Mouse (Mus musculus) C2C12 (cell line): Measurements from ENCODE around the gene Ppie.

Source experiments
- CEBPB ChIP-seq: IDR thresholded peaks from one replicate; pipeline ENCODE4 v1.6.1; 2011; ENCODE audit warnings: low read depth, mild to moderate bottlenecking, control low read depth, moderate library complexity
- CTCF ChIP-seq: IDR thresholded peaks from one replicate; pipeline ENCODE4 v1.5.1; 2011; ENCODE audit not compliant: control insufficient read depth, insufficient read depth, insufficient read length
- FOSL1 ChIP-seq: IDR thresholded peaks from one replicate; pipeline ENCODE4 v1.8.0; 2011; ENCODE audit warnings: mild to moderate bottlenecking, low read length; ENCODE audit not compliant: poor library complexity, insufficient read depth, severe bottlenecking
- MAX ChIP-seq: IDR thresholded peaks from one replicate; pipeline ENCODE4 v1.6.1; 2011; ENCODE audit warnings: mild to moderate bottlenecking, control low read depth
- MYOD1 ChIP-seq: IDR thresholded peaks from one replicate; pipeline ENCODE4 v1.6.1; 2011; ENCODE audit warnings: low read depth; ENCODE audit not compliant: control insufficient read depth, insufficient read length
- MYOG ChIP-seq: IDR thresholded peaks from one replicate; pipeline ENCODE4 v1.6.1; 2011; ENCODE audit not compliant: control insufficient read depth, insufficient read length; ENCODE audit errors: extremely low read depth
- USF1 ChIP-seq: IDR thresholded peaks from one replicate; pipeline ENCODE4 v1.6.1; 2011; ENCODE audit warnings: low read depth, mild to moderate bottlenecking, control low read depth, moderate library complexity

DNA sequence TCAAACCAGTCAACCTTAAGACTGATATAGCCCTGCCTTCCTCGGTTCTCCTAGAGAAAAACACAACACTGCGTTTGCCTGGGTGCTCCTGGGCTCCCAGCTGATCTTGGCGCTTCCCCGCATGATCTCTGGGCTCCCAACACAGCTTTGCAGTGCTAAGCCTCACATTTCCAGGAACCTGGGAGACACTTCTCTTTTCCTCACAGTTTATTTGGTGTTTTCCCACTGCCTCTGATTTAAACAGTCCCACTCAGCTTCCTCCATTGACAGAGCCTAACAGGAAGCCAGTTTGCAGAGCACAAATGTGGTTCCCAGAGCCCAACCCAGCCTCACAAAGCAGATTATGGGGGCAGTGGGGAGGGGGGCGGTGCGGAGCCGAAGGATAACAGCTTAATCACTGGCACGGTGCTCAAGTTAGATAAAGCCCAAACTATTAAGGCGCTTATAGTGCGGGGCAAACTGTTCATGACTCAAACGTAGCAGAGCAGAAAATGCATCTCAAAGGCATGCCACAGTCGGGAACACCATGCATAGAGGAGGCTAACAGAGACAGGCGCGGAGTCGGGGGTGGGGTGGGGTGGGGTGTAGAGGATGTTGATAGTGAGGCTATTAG lies 22.7 kb upstream of the Ppie start:
- TF ChIP-seq MYOG (no peak), CTCF (no peak), USF1 (no peak), MAX (no peak), CEBPB (no peak), FOSL1 (no peak), MYOD1 (no peak)
